Mouse (Mus musculus): ENCODE results near the gene Pank2.
"Not testable (repeated sequence)": the region's sequence is repeated elsewhere in the genome, so short reads cannot be mapped to it uniquely, and the experiment has no call there.

Gene Pank2

GRCm38 (mm10) chr2:131262213-131262672, at the start of gene Pank2:
Gene Pank2 (plus strand): TSS chr2:131262495.
- peak; percentile 97 for DNase-seq (ENCODE audit: low spot score)

- no peak for DNase-seq (ENCODE audit: low spot score)
Measured at GRCm38 (mm10) chr2:131213773-131214172, 48.5 kb upstream of the Pank2 start.

- no peak for DNase-seq (ENCODE audit: low spot score)
Measured at GRCm38 (mm10) chr2:131215941-131216858, 46.1 kb upstream of the Pank2 start.

- no peak for DNase-seq (ENCODE audit: low spot score)
Measured at GRCm38 (mm10) chr2:131220030-131220429, 42.3 kb upstream of the Pank2 start.

- DNase-seq (ENCODE audit: low spot score): no peak
Measured at GRCm38 (mm10) chr2:131221853-131222515, 40.3 kb upstream of the Pank2 start.

- DNase-seq (ENCODE audit: low spot score): no peak
Measured at GRCm38 (mm10) chr2:131222562-131222961, 39.7 kb upstream of the Pank2 start.

- DNase-seq (ENCODE audit: low spot score): no peak
Measured at GRCm38 (mm10) chr2:131223569-131223968, 38.7 kb upstream of the Pank2 start.

- no peak for DNase-seq (ENCODE audit: low spot score)
Measured at GRCm38 (mm10) chr2:131225178-131225577, 37.1 kb upstream of the Pank2 start.

- not testable (repeated sequence) for DNase-seq (ENCODE audit: low spot score)
Measured at GRCm38 (mm10) chr2:131226669-131227068, 35.6 kb upstream of the Pank2 start.

- no peak for DNase-seq (ENCODE audit: low spot score)
Measured at GRCm38 (mm10) chr2:131227243-131227642, 35.1 kb upstream of the Pank2 start.

GRCm38 (mm10) chr2:131232558-131232957, 29.7 kb upstream of the Pank2 start:
- DNase-seq (ENCODE audit: low spot score): peak; percentile 45

- peak; percentile 95 for DNase-seq (ENCODE audit: low spot score)
Measured at GRCm38 (mm10) chr2:131233307-131234126, 28.8 kb upstream of the Pank2 start, which contains the start of gene Mavs. Gene Mavs (plus strand): TSS chr2:131234063.

GRCm38 (mm10) chr2:131234127-131234650, 28.1 kb upstream of the Pank2 start:
- DNase-seq (ENCODE audit: low spot score): peak; percentile 31

GRCm38 (mm10) chr2:131234970-131235635, 27.2 kb upstream of the Pank2 start:
- peak; percentile 30 for DNase-seq (ENCODE audit: low spot score)

GRCm38 (mm10) chr2:131242180-131242579, 20.1 kb upstream of the Pank2 start:
- DNase-seq (ENCODE audit: low spot score): no peak

- DNase-seq (ENCODE audit: low spot score): no peak
Measured at GRCm38 (mm10) chr2:131242929-131243328, 19.4 kb upstream of the Pank2 start.

GRCm38 (mm10) chr2:131253681-131254328, 8.5 kb upstream of the Pank2 start:
- DNase-seq (ENCODE audit: low spot score): peak; percentile 74

GRCm38 (mm10) chr2:131254329-131254713, 8.0 kb upstream of the Pank2 start:
- no peak for DNase-seq (ENCODE audit: low spot score)

GRCm38 (mm10) chr2:131255738-131256137, 6.6 kb upstream of the Pank2 start:
- no peak for DNase-seq (ENCODE audit: low spot score)

GRCm38 (mm10) chr2:131258693-131259092, 3.6 kb upstream of the Pank2 start:
- DNase-seq (ENCODE audit: low spot score): no peak

Data from MN1 (cell line).